Mouse (Mus musculus) lung, postnatal 0 days (tissue): ENCODE measurements around the gene Lmntd1.

Experiments used
- CTCF ChIP-seq: IDR thresholded peaks from 2 replicates; pipeline ENCODE4 v1.5.1; 2016; ENCODE audit warnings: antibody characterized with exemption, mild to moderate bottlenecking
- EP300 ChIP-seq: IDR thresholded peaks from 2 replicates; pipeline ENCODE4 v1.6.1; 2016; ENCODE audit warnings: antibody characterized with exemption, mild to moderate bottlenecking, control low read depth

DNA sequence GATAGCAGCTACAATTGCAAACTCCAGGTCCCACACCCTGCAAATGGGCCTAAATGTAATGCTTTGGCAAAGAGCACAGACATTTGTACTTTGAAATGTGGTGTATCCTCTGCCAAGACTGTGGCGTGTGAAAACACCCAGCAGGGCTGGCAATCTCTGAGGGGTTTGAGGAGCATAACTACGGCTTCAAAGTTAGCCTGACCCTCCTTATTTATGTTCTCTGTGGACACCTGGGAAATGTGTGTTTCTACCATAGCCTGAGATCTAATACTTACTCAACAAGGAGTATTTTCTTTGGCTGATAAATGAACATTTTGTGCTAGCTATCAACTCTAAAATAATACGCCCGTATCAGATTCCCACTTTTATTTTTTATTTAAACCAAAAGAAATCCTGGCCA, 168.7 kb downstream of the Lmntd1 start:
- TF ChIP-seq EP300 (no peak), CTCF (no peak)
